Mouse (Mus musculus) liver, embryonic 14.5 days (tissue): ENCODE results near the gene Krt27.

Experiments
- CTCF ChIP-seq: IDR thresholded peaks from 2 replicates; pipeline ENCODE4 v1.5.1; 2016; ENCODE audit warnings: antibody characterized with exemption, low read depth, control low read depth
- EP300 ChIP-seq: IDR thresholded peaks from 2 replicates; pipeline ENCODE4 v1.6.1; 2016; ENCODE audit warnings: antibody characterized with exemption, low read depth

DNA sequence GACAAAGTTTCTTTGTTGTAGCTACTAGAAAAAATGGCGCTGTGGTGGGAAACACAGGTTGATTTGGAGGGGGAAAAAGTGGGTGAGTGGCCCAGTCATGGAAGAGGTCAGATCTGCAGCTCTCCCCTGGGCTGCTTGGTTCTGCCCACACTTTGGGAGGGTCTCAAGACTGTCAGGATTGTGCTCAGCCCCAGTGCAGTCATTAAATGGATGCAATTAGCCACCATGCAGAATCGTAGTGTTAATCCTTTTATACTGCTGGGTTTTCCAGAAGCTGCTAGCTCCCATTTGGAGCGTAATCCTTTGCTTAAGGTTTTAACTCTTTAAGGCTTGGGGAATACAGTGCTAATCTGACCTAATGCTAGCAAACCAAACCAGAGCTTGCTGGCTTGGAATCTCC is 45.1 kb upstream of the Krt27 start:
- TF ChIP-seq CTCF, result no peak
- TF ChIP-seq EP300, result no peak
